Mouse (Mus musculus) cerebellum, postnatal 14 days (tissue): ENCODE results near the gene Mtus2.
"Not testable (repeated sequence)": the region's sequence is repeated elsewhere in the genome, so short reads cannot be mapped to it uniquely, and the experiment has no call there.

Experiments
- DNase-seq, 2 experiments: peaks; one replicate each; pipeline ENCODE4 v3.0.0; 2021; ENCODE audit warnings: mixed read lengths in 2 of 2

The Mtus2 gene

DNA sequence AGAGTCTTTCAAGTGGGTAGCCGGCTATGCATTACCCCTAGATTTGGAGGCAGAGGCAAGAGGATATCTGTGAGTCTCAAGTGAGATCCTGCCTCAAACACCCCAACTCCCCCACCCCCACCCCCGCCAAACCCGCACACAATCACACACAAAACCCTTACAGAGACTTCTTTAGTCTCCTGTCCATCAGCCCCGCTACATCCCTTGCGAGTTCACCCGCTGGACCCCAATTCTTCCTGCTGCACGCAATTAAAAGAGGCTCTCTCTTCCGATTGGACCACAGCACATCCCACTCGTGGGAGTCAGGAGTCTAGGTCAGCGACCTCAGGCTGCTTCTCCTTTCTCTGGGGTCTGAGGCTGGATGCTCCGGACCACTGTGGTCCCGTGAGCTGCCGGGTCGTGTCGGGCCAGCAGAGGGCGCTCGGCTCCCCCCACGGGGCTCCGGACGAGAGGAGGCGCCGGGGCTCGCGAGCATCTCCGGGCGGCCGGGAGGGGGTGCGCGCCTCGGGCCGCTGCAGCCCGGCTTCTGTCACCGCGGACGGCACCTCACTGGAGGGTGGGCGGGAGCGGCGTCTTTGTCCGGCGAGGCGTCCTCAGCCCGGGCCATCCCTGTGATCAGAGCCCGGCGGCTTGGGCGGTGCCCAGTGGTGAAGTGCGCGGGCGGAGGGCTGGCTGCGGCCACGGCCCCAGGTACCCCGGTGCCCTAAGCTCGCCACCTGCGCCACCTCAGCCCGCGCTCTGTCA, at the start of gene Mtus2:
TSS of gene Mtus2 (plus strand) at position 500 of the 744 bp plus-strand sequence.
- DNase-seq, result peak; percentile 98

DNA sequence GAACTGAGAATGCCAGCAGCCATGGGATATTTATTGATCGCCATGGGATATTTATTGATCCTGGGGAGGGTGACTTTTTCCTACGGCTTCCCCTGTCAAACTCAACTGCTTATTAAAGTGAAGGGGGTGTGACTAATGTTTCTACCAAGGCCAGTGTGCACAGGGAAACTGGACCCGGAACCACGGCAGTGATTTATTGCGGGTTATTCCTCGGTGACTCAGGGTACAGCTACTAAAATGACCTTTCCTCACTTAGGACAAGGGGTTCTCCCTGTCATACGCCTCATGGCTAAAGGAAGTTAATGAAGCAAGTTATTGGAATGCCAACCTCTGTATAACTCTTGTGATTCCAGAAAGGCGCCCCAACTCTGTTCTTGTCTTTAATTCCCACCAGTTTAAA, 49.3 kb upstream of the Mtus2 start:
- no peak for DNase-seq

DNA sequence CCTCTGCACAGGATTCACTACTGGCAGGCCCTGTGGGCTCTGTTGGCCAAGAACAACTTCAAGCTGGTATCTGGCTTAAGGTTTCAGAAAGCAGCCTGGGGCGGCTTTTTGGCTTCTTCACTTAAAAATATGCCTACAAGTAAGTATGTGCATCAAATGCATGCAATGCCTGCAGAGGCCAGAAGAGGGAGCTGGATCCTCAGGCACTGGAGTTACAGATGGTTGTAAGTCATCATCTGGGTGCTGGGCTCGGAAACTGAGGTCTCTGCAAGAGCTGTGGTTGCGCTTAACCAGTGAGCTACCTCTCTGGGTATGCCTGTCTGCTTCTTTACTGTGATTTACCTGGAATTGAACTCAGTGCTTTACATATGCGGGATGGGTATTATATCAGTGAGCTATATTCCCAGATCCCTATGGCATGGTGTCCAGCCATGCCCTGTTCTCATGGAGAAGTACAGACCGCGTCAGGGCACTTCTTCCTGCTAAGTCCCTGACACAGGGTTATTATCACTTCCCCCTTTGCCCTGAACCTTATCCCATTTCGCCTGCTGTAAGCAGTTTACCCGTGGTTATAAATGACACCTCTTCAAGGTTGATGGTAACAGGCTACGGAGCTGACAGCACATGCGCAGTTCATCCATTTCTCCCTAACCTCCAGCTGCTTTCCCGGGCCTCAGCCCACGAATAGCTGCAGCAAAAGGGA, 46.2 kb upstream of the Mtus2 start:
- peak; percentile 10 to 36 for DNase-seq

DNA sequence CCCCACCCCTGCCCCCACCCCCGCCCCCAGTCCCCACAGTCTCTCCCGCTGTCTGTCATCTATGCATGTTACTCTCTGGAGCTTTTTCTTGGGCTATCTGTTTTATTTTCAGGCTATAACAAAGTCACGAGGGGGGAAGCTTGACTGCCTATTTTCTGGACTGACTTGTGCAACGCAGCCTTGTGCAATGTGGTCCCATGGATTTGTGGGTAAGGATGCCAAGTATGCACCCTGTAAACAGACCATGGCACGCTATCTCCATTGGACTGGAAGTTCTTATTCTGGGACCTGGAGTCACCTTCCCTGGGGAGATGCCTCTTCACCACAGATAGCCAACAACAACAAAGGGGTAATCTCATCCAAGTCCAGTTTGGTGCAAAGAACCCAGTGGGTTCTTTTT, 45.4 kb upstream of the Mtus2 start:
- no peak for DNase-seq

DNA sequence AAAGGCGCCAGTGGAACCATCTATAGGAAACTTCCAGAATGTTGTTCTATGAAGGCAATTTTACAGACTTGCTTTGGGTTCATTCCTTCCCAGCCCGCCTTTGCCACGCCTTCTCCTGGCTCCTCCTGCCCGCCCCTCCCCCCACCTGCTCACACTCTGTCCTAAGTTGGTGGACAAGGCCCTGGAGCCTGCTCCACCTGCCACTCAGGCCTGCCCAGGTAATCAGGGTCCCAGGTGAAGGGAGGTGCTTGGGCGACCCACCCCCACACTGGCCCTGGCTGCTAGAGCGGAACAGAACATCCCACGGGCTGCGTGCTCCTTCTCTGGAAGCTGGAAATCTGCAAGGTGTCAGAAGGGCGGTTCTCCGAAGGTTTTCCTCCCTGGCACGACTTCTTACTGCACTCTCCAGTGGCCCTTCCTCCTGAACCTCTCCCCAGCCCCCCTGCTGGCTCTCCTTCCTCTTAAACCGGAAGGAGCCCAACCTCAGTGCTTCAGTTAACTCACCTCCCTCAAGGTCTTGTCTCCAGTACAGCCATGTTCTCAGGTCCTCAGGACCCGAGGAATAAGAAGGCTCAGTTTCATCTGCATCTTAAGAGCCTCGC, 43.8 kb upstream of the Mtus2 start:
- no peak for DNase-seq

DNA sequence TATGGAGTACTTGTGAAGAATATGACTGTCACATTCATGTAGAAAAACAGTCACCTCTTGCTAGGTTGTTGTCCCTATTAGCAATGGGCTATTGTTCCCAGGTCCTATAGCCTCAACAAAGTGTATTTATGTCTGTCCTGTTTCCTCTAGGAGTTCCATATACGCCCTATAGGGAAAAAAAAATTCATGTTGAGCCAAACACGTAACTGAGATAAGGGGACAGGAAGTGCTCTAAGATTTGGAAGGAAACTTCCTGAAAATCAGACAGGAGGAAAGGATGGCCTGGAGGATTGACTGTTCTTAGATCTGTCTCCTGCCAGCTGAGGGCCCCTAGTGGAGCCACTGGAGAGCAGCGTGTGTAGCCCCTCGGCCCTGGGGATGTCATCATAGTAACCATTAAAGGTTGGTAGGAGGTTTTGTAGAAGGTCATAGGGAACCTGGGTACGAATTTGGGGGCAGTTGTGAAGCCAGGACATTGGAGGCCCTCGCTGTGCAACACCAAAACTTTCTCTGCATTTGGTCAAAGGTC, 42.0 kb upstream of the Mtus2 start:
- no peak for DNase-seq

DNA sequence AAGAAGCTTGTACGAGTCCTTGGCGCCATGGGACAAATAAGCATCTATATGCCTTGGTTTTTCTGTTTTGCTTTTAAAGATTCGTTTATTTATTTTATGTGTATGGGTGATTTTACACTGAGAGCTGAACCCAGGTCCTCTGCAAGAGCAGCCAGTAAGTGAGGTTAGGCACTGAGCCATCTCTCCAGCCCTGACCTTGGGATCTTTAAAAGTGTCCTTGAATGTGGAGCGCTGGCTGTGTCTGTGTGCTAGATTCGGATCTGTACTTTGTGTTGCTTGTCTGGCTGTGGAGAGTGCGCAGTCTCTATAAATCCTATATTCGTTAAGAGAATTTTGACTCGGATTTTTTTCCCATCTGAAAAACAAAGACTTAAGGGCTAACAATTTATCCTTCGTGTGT, 40.9 kb upstream of the Mtus2 start:
- no peak for DNase-seq

DNA sequence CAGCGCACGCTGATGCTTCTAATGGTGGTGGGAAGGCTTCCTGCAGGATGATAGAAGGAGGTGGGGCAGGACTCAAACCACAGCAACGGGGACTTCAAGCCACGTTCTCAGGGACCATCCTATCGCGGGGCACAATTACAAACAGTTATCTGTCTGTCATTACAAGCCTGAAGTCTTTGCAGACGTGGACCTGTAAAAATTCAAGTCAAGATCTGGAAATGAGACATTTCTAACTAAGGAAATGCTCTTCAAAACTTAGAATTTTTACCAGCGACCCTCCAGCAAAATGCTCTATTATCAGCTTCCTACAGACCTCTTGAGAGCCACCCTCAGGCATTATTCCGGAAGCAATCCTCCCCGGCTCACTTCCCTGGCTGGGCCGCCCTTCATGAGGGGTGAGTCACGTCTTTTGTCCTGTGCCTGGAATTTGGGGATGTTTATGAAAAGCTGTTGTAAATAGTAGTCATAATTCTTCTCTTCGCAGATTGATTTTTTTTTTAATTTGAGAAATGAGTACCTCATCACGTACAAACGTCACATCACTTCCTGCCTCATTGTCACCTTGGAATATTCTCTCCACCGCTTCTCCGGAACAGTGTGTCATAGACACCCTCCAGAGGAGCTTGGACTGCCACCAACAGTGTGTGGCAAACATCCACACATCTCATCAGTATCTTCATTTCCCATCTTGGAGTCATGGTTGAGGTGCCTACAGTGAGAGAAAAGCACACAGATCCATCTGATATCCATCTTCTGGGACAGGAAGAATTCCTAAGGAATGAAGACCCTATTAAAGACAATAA, 38.9 kb upstream of the Mtus2 start:
- no peak for DNase-seq

DNA sequence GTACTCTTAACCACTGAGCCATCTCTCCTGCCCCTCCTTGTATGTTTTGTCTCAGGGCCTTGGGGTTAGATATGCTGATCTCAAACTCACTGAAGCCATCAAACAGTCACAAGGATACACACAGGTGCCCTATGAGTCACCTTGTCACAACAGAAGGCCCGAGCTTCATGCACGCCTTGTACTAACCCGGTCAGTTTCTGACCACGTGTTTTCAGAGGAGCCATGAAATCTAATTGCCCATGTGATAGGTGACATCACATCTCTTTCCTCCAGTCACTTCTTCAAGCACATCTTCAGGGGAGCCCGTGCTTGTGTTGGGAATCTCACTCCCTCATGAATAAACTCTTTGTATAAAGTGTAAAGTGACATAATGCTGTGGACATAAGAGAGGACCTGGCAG, 32.5 kb upstream of the Mtus2 start:
- DNase-seq, result no peak

DNA sequence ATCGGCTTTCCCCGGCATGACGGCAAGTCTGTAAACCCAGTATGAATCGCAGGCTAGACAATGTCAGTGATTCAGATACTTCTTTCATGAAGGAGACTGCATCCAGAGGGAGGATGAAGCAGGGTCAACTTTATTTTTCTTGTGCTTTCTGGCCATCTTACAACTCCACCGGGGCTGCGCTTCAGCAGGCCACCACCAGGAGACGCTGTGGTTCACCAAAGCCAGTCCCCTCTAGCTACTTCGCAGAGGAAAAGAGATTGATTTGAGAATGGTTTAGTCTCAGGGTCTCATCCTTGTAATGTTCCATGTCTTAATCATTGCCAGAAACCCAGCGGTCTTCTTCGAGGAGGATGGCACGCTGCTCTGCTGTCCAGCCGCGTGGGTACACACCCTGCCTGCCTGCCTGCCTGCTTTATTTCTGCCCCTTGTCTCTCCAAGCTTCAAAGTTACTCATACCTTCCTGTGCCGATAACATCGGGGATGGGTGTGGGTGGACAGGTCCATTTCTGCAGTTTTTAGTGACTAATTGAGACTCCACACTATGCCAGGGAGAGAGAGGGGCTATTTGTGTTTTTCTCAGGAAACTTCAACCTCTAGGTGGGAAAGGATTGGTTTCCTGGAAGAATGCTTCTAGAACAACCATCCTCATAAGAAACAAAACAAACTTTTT, 31.1 kb upstream of the Mtus2 start:
- DNase-seq, result peak; percentile 53 to 68

DNA sequence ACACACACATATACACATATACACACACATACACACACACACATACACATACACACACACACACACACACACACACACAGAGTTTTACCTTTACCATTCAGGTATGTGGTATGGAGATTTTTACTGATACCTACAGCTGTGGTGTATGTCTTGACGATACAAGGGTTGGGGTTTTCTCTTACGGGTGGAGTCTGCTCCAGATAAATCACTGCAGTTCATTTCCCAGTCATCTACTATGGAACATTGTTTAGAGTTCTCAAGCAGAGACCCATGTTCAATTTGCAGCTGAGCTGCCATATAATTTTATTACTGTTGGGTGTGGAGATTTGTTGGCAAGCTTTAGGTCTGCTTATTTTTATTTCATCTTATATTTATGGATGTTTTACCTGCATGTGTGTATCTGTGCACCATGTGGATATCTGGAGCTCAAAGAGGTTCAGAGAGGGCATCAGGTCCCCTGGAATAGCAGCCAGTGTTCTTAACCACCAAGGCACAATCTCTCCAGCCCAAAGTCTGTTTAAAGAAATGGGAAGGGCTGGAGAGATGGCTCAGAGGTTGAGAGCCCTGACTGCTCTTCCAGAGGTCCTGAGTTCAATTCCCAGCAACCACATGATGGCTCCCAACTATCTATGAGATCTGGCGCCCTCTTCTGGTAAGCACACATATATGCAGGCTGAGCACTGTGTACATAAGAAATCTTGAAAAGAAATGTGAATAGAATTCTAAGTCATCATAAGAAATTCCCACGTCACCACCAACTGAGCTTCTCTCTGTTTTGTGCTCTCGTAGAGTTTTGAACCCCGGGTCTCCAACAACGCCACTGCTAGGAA, 28.2 kb upstream of the Mtus2 start:
- no peak for DNase-seq

DNA sequence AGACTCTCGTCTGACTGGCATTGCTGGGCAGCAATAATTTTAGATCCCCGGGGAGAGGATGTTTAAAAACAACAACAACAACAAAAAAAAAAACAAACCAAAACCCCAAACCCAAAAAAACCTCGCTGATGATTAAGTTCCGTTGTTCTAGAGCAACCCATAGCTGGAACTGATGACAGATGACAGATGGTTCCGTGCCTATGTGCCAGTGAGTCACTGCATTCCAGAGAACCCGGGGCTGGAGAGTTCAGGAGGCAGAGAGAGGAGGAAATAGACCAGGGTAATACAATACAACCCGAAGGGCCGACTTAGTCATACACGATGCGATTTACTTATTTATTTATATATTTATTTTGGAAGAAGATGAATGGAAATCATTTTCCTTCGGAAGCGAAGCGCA, 22.0 kb upstream of the Mtus2 start:
- DNase-seq, result no peak

DNA sequence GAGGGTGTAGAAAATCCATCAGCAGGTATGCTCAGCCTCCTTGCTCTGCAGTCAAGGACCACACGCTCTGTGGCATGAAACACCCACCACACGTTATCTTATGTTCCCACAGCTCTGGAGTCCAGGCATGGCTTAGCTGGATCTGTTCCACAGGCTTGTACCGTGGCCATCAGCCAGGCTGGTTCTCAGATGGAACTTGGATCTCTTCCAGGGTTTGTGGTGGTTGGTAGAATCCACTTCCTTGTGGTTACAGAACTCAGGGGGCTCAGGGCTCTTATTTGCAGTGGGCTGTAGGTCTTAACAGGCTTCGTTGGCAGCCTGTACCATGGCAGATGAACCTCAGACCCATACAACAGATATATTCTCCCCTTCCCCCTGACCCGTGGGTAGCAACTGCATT, 17.9 kb upstream of the Mtus2 start:
- peak; percentile 73 to 81 for DNase-seq

DNA sequence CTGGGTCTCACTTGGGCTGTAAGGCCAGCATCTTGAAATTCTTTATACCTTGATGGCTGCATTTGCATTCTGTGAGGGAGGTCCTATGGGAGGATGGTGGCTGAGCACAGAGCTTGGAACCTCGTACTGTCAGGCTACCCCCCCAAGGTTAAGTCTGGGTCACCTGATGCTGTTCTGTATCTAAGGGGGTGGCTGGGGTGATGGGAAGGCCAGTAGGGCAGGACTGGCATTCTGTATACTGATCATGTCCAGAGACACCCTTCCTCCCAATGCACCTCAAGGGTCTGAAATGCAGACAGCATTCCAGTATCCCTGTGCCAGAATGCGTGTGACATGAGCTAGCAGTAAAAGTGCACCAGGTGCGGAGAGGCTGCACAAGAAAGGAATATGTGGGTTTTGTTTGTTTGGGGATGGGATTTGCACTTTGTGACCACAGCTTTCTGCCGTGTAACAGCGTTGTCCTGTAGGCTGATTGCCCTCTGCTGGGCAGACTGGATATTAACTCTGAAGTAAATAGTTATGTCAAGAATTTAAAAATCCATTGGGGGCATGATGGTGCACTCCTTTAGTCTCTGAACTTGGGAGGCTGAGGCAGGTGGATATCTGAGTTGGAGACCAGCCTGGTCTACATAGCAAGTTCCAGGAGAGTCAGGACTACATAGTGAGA, 12.0 kb upstream of the Mtus2 start:
- peak; percentile 54 to 63 for DNase-seq

DNA sequence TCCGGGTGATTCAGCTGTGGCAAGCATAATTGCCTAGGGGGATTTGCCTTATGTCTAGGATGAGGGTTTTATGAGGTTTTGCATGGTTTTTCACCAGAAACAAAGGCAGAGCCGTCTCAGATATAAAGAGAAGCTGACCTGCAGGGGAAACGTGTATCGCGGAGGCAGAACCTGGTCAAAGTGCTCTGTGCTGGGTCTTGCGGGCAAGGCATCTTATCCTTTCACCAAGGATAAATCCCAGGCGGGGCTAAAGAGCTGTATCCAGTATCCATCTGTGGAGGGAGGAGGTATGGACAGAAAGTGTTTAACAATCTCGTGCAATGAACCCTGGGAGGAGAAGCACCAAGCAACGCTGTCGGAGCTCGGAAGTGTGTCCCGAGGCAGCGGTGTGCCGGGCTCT, 7.2 kb upstream of the Mtus2 start:
- no peak for DNase-seq

DNA sequence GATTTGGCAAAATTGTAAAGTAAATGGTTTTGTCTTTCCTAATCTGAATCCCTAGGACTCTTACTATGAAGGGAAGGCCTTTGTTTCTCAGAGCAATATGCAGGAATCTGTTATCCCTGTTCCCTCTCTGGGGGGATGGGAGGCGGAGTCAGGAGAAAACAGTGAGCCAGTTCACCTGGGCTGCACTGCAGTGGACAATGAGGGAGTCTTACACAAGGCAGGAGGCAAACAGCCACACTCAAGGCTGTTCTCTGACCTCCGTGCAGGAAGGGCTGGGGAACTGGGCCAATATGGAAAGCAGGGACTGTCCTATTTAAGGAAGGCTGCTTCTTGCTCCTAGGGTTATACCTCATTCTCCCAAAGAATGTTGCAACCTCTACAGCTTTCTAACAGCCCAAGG, 5.4 kb upstream of the Mtus2 start:
- DNase-seq, result no peak

DNA sequence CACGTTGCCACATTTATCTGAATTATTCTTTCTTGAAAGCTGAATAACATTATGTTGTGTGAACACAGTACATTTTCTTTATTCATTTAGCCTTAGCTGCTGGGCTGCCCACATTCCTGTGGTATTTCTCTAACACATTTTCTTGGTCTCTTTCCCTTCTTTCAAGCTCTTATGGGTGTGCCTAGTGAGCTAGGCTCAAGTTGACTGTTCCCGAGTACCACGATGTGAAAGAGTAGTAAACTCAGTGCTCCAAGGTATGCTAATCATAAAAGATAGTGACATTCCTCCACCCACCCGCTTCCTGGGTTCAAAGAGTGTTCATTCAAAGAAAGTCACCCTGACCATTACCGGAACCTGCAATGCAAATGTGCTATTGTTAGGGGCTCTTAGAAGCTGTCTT, 3.9 kb upstream of the Mtus2 start:
- DNase-seq, result not testable (repeated sequence)

DNA sequence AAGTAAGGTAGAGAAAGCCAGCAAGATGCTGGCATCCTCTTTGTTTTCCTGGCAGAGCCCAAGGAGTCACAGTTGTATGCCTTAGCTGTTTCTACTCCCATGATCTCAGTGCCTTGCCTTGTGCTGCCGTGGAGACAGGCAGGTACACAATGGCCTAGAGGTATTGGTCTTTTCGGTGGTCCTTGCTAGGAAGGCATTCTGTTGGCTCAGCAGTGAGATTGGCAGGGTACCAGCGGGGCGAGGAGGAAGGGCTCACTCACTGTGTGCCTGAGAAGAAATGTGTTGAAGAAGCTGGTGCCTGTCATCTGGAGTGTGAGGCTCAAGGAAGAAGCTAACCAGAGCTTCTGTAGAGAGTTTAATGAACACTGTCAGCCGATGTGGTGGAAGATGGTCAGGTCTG, 1.4 kb upstream of the Mtus2 start:
- DNase-seq, result peak in 1 of 2 experiments; percentile 53

DNA sequence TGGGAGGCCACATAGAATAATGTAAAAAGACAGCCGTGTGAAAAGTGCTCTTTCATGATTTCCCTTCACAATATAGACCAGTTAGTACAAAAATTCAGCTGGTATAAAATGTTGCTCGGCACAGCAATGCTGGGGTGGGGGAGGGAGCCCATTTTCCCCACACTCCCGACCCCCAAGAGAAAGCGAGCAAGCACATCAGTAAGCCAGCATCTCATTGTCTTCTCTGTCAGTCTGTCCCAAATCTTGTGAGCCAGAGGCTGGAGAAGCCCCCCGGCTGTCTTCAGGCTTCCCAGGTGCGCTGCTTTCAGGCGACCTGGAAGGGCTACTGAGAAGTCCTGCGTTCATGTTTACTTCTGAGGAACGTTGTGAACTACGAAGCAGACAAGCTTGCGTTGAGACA, 699 bp upstream of the Mtus2 start:
- peak in 1 of 2 experiments; percentile 20 for DNase-seq

DNA sequence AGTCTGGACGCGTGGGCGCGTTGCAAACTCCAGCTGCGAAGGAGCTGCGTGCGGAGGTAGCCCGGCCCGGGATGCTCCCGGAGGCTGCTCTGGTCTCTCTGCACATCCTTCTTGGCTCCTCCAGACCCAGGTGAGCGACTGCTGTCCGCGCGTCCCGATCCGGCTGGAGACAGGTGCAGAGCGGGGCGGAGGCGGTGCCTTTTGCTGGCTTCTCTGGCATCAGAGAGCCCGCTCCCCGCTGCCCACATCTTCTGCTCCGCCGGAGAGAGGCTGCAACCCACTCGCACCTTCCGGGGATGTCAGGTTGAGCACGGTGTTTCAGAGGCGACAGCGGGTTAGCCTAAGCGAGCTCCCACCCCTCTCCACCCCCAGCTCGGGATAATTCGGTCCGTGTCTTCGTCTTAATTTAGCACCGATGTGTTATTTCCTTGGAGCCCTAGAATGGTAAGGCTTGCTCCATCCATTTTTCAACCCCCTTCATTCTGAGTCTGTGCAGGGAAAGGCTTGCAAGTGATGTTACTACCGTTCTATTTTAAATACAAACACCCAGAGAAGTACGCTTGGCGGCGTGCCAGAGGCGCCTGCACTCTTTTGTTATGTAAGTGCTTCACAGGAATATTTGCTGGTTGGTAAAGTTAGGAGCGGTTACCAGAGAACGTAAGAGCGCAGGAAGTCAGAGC, 612 bp downstream of the Mtus2 start:
- peak; percentile 82 to 86 for DNase-seq
